Mouse (Mus musculus): ENCODE results near the gene Pnkp.

Pnkp gene

GRCm38 (mm10) chr7:44852259-44853027 lies 4.5 kb upstream of the Pnkp start:
- no peak for DNase-seq (ENCODE audit: low spot score in 2 of 2)

DNA sequence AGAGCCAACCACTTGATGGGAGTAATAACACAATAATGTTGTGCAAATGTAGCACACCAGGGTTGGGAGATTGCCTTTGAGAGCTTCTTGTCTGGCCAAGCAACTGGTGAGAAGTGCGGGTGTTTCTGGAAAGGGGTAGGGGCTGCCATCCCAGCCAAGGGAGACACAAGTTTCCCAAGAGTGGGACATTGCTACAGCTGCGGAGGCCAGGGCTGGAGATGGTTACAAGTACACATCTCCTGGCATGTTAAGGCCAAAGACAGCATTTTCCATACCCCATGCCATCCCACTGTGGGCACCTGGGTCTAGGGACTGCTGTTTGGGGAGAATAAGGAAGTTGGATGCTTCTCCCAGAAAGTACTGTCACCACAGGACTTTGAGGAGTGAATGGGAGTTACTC lies 3.9 kb upstream of the Pnkp start:
- no peak for DNase-seq (ENCODE audit: low spot score in 2 of 2)

- no peak for DNase-seq (ENCODE audit: low spot score in 2 of 2)
Observed at GRCm38 (mm10) chr7:44853596-44854355, 3.2 kb upstream of the Pnkp start.

DNA sequence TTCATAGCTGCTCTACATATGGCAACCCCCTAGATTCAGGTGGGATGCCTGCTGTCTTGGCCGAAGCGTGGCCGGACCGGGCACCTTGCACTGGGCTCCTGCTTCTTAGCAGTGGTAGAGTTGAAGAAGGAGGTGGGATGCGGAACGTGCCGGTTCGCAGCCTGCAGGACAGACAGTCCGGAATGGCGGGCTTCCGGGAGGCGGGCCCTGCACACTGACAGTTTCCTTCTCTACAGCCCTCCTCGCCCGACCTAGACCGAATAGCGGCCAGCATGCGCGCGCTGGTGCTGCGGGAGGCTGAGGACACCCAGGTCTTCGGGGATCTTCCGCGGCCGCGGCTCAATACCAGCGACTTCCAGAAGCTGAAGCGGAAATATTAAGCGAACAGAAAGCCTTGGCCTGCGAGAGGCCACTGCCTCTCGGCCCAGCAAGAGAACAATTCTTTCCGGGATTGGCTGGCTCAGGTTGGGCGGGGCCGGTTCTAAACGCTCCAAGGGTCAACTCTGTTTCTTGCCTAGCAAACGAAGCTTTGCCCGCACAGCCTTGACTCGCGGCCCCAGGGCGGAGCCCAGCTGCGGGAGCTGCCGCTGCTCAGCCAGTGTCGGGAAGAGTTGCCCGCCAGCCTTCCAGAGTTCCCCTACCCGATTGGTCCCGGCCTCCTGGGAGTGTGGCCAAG lies 2.4 kb upstream of the Pnkp start:
- DNase-seq (ENCODE audit: low spot score in 2 of 2): peak; percentile 85 to 90

- DNase-seq (ENCODE audit: low spot score in 2 of 2): no peak
Observed at GRCm38 (mm10) chr7:44855036-44855435, 1.9 kb upstream of the Pnkp start.

DNA sequence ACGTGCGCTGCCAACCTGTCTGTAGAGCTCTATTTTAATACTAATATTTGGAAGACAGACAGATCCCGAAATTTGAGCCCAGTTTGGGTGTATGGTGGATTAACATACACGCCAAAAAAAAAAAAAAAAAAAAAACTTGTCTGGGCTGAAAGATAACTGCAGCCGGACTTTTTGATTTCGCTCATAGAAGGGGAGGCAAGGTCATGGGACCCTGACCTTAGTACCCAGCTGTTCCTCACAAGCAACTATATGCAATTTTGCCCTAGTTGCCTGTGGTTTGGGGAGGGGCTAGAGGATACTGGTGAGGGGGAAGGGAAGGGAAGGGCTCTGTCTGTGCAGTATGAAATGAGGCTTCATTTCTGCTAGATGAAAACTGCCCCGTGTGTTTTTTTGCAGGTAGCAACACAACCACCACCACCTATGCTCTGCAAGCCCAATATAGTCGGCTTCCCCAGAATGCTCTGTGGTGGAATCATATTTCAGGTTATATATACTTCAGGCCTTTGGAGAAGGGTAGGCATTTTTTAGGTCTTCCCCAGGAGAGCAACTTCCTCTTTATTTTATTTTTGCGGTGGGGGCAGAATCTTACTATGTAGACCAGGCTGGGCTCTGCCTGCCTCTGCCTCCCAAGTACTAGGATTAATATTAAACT lies 548 bp upstream of the Pnkp start:
- DNase-seq (ENCODE audit: low spot score in 2 of 2): no peak

DNA sequence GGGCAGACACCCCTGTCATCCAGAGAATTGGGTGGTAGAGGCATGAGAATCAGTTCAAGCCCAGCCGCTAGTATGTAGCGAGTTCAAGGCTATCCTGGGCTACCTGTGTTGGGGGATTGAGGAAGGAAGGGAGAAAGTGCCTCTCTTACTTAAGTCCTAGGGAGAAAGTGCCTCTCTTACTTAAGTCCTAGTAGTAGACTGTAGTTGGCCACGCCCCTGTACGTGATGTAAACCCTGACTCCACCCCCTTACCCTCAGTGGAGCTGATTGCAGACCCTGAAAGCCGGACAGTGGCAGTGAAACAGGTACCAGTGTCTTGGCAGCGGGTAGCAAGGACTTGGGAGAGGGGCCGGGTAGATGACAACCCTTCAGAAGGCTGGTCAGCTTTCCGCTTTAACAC lies 966 bp downstream of the Pnkp start:
- DNase-seq (ENCODE audit: low spot score in 2 of 2): no peak

- no peak for DNase-seq (ENCODE audit: low spot score in 2 of 2)
Observed at GRCm38 (mm10) chr7:44859896-44860295, 3.0 kb downstream of the Pnkp start.

GRCm38 (mm10) chr7:44860576-44861428 lies 3.9 kb downstream of the Pnkp start:
- DNase-seq (ENCODE audit: low spot score in 2 of 2): peak in 1 of 2 experiments; percentile 62

DNA sequence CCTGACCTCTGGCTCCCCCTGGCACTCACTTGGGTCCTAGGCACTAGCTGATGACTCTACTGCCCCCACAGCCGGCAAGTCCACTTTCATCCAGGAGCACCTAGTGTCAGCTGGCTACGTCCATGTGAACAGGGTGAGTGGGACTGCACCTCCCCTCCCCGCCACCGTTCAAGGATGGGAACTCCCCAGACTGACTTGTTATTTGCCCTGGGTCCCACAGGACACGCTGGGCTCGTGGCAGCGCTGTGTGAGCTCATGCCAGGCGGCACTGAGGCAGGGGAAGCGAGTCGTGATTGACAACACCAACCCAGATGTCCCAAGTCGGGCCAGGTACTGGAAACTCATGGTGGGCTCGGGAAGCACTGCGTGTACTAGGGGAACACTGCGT lies 4.5 kb downstream of the Pnkp start:
- DNase-seq (ENCODE audit: low spot score in 2 of 2): no peak

- DNase-seq (ENCODE audit: low spot score in 2 of 2): no peak
Observed at GRCm38 (mm10) chr7:44862434-44862833, 5.5 kb downstream of the Pnkp start.

- no peak for DNase-seq (ENCODE audit: low spot score in 2 of 2)
Observed at GRCm38 (mm10) chr7:44863210-44863609, 6.3 kb downstream of the Pnkp start.

GRCm38 (mm10) chr7:44863982-44864494 lies 7.1 kb downstream of the Pnkp start:
- DNase-seq (ENCODE audit: low spot score in 2 of 2): no peak

DNA sequence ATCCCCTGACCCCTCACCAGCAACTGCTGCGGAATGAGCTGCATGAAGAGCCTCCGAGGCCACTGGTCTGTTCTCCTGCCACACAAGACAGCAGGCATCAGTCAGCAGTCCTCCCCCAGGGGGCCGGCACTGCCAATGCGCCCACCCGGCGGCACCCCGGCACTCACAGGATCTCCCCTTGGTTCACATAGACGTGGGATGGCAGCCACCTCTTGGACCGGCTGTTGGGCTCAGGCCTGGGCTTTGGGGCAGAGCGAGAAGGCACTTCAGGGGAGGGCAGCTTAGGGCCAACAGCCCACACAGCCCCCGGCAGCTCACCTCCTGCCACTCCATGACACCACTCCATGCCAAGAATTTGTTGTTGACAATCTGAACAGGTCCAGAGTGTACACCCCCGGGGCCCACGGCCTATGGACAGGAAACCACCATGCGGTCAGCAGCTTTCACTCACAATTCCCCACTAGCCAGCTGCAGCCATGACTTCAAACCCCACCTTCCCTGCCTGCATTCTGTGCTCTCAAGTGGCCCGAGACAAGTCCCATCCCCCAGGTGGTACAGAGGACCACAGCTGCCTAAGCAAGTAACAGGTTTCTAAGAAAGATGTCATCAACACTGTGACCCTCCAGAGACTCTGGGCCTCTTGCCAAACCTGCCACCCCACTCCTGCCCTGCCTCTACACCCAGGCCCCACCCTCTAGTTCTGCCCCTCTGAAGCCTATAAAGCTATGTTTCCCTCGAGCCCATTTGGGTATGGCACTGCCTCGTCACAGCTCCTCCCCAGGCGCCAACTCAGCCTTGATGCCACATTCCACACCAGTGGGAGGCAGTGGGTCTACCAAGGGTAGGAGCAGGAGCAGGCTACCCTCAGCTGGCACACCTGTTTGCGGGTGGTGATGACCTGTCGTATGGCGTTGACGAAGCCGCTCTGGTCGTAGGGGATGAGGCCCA lies 7.9 kb downstream of the Pnkp start:
- DNase-seq (ENCODE audit: low spot score in 2 of 2): no peak

DNA sequence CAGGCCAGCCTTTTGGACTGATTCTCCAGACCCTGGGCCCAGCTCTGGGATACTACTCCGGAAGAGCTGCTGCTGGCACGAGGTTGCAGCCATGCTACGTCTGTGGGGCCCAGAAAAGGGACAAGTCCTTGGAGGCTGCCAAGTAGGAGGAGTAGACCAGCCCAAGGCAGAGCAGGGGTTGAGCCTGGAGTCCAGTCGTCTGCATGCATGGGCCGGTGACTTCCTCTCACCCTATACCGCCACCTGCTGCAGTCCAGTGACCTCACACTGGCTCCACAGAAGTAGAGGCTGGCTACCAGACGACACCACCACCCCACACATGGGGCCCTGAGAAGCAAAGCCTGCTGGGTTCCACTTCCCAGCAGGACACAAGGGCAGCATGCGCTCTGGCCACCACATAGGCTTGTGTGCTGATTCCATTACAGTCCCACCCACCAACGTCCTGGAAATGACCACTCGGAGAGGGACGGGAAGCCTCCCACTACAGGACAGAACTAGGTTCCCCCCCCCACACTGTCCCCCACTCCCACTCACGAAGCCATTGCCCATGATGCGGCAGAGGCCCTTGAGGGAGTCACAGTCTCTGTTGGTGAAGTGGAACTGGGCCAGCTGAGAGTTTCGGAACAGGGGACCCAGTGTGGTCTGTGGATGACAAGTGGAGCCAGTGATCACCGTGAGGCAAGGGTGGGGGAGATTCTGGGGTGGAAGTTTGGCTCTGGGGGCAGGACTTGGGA lies 9.5 kb downstream of the Pnkp start:
- peak in 1 of 2 experiments; percentile 66 for DNase-seq (ENCODE audit: low spot score in 2 of 2)

DNA sequence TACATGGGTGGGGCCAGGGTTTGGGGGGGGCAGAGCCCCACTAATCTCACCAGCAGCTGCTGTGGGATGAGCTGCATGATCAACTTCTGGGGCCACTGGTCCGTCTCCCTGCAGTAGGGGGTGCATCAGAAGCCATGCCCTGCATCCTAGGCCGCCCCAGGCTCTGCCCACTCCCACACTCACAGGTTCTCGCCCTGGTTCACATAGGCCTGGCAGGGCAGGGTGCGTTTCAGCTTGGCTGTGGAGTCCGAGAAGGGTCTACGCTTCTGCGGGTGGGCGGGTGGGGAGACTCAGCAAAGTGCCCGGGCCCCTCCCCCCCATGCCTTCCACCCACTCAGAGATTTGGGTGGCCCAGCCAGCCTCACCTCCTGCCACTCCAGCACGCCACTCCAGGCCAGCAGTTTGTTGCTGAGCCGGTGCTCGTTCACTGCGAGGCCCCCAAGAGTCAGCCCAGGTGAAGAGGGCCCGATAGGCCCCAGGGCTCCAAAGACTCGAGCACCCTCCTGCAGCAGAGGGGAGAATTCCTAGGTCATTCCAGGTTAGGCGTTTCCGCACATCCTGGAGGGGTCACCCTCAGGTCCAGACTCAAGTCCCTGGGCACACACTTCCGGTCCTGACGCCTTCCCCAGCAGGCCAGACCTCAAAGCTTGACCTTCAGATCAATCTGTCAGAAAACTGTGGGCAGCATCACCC lies 10.2 kb downstream of the Pnkp start:
- no peak for DNase-seq (ENCODE audit: low spot score in 2 of 2)

- no peak for DNase-seq (ENCODE audit: low spot score in 2 of 2)
Observed at GRCm38 (mm10) chr7:44867802-44868201, 10.9 kb downstream of the Pnkp start.

DNA sequence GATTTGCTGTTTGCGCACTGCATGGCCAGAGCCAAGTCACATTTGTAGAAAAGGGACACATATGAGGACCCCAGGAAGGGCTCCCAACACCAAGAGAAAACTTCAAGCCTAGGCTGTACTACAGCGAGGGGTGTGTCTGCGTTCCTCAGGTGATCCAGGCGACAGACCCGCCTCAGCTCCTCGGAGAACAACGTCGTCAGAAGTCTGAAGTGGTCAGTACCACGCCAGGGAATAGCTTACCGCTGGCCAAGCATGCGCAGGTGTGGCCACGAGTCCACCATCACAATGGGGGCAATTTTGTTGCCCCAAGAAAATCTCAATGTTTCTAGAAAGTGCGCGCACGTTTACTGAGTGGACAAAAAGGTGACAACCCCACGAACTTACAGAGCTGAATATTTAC lies 11.5 kb downstream of the Pnkp start:
- no peak for DNase-seq (ENCODE audit: low spot score in 2 of 2)

Data from urinary bladder, postnatal 36 days (tissue).